Mouse (Mus musculus) MEL-GATA-1-ER (cell line): ENCODE results near the gene Gm20532.
"Not testable (repeated sequence)": the region's sequence is repeated elsewhere in the genome, so short reads cannot be mapped to it uniquely, and the experiment has no call there.

Experiments
- DNase-seq: peaks from one replicate; pipeline ENCODE4 v3.0.0-alpha.2; 2012; ENCODE audit warnings: low read depth; ENCODE audit errors: extremely low read depth

Gene Gm20532

DNA sequence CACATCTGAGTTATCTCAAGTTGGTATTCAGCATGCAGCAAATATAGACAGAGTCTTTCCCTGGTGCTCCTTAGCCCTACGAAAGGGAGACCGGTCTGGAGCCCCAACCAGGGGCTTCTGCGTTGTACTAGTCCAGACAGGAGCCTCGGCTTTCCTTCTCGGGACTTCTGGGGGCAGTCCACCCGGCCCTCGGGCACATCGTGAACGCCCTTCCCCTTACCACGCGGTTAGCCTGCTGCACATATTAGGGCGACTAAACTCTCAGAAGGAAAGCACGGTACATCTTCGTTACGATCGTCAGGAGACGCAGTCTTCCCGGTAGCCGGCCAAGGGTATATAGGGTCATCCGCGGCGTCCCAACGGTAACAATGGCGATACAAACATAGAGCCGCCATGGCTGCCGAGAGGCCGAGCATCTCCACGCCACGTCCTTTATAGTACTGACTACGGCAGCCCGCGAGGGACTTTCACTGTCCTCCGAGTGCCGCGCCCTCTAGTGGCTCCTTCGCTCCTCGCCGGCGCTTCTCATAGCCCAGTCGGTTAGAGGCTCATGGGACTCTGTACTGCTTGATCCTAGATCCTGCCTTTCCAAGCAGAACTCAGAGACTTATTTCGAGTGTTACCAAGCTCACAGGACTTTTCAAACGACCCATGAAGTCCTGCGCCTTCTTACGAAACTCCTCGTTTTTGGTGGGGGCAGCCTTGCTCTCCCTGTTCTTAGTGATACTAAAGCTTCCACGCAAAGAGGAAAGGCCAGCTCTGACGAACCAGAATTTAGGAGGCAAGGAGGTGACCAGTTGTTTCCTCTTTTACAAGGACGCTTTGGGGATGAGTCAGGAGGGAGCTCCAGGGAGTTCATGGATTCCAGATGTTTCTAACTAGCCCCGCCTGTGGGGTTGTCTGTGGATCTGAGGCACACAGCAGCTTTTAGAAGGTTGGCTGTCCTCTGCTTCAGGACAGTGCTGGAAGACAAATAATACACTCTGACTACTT, 53.7 kb downstream of the Gm20532 start:
- DNase-seq: peak; percentile 90

DNA sequence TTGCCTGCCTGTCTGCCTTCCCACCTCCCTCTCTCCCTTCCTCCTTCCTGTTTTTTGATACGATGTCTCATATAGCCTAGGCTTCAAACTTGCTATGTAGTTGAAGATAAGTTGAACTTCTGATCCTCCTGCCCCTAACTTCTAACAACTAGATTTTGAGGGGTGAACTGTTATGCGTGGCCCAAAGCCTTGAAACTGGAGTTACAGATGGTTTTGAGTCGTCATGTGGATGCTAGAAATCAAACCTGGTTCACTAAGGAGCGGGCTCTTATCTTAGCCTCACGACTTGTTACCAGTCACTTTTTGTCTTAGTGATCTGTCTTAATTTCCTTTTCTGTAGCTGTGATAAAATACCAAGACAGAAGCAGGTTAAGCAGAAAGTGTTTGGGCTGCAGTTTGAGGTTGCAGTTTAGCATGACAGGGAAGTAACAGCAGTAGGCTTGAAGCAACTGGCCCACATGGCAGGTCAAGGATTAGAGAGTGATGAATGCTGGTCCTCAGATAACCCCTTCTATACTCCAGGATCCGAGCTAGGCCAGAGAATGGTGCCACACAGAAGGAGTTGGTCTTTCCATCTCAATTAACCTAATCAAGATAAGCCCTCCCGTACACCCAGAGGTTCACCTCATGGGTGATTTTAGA, 54.7 kb downstream of the Gm20532 start:
- peak; percentile 71 for DNase-seq

DNA sequence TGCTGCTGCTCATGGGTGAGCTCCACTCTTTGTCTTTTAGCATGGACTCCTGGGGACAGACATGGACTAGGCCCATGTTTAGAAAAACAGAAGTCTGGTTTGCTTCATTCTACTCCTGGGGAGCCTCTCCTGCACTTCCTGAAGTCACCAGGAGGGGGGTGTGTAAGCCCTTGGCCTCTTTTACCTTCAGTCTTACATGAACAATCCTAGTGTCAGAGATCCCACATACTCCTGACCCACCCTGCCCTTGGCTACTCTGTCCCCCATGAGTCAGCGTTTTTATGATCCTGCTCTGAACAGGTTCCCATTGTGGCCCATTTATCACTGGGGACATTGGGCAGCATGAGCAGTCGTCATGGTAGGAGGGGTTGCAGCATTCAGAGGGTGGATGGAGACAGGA, 57.5 kb downstream of the Gm20532 start:
- DNase-seq: peak; percentile 60

DNA sequence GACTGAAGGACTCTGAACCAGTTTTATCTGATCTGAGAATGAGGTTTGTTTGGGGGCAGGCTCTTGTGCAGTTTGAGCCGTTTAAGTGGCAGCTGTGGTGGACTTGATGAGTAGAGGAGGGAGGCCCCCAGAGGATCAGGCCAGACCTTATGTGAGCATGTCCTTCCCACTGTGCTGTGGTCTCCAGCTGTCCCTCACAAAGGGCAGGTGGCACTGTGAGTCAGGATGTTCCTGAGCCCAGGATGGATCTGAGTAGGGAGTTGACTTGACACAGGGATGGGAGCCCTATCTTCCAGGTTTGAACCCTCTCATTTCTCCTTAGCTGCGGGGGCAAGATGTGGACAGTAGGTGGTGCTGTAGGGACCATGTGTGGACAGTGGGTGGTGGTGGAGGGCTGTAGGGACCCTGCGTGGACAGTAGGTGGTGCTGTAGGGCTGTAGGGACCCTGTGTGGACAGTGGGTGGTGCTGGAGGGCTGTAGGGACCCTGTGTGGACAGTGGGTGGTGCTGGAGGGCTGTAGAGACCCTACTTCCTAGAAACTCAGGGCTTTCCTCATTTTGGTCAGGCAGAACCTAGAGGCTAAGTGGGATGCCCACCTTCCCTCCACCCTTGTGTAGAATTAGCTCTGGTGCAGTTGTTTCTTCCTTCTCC, 60.3 kb downstream of the Gm20532 start:
- peak; percentile 79 for DNase-seq

DNA sequence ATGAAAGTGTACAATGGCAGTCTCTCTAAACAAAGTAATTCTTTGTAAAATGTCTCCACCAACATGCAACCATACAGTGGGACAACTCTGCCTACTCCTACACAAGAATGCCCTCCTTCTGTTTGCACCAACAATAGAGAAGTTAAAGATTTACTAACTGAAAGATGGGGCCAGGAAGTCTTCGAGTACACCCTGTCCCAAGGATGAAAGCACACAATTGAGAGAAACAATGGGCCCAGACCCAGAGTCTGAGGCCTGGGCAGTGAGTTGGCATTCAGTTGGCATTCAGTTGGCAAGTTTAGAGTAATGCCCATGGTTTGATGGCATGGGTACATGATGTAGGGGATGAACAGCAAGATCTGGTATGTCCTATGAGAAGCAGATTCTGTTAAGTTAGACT, 68.2 kb downstream of the Gm20532 start:
- no peak for DNase-seq

DNA sequence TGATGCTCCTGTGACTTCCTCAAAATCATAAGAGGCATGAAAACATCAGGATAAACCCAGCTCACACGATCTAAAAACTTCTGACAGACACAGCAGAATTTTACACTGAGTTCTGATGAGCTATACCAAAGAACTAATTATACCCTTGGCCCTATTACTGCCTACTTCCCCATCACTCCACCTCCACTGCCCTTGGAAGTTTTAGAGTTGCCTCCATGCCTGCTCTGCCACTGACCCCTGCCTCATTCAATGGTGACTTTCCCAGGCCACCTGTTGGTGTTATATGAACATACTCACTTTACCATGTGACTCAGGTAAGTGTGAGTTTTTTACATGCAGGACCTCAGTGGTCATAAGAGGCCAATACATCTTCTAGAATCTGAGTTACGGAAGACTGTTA, 71.0 kb downstream of the Gm20532 start:
- DNase-seq: no peak

DNA sequence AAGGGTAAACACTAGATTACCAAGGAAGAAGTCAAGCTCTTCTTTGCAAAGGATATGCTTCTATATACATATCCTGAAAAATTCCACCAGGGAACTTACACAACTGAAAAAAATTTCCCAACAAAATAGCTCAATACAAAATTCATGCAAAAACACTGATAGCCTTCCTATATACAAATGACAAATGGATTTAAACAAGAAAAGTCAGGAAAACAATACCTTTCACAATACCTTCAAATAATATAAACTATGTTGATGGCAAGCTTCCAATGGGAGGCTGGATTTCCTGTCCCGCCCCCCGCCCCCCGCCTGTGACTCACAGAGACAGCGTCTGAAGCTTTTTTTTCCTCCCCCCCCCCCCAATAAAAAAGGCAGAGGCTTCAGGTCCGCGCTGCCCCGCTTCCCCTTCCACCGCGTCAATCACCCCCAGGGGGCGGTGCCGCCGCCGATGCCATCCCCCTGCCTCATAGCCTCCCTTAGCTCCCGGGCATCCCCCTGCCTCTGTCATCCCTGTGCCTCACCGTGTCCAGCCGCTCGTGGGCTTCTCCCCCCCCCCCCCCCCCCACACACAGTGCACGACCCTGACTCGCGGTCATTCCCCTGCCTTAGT, 74.8 kb downstream of the Gm20532 start:
- no peak for DNase-seq

DNA sequence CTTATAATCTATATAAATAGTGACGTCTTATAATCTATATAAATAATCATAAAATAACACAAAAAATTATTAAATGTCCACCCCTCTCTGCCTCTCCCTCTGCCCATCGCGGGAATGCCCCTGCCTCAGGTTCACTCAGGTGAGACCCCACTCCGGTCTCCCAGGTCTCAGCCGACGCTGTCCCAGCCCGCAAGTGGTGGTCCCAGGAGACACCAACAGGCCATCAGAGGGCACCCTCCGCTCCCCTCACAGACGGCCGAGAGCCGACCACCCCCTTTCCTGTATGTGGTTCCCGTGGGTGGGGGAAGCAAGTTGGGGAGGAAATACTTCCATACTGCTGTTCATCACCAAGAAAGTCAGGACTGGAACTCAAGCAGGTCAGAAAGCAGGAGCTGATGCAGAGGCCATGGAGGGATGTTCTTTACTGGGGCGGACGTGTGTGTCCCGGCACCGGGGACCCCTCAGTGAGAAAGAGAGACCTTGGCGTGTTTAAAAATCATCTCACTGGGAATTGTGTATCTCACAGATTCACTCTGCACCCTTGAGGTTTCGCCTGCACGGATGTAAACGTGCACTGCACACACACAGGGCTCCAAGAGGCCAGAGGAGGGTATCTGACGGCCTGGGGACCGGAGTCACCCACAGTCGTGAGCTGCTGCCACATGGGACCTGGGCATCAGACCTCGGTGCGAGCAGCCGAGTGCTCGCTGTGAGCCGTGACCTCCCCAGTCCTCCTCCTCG, 75.5 kb downstream of the Gm20532 start:
- no peak for DNase-seq

DNA sequence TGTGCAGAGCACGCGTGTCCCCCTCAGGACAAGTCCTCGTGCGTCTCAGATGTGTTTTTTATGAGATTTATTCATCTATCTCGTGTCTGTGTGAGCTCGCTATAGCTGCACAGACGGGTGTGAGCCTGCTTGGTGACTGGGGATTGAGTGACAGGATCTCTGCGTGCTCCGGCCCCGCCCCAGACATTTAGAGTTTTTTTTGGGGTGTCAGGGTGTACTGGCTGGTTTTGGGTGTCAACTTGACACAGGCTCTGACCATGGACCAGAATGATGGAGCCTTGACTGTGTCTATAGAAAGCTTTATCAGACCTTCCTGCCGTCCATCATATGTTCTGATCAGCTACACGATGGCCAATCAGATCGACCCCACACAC, 76.1 kb downstream of the Gm20532 start:
- no peak for DNase-seq

DNA sequence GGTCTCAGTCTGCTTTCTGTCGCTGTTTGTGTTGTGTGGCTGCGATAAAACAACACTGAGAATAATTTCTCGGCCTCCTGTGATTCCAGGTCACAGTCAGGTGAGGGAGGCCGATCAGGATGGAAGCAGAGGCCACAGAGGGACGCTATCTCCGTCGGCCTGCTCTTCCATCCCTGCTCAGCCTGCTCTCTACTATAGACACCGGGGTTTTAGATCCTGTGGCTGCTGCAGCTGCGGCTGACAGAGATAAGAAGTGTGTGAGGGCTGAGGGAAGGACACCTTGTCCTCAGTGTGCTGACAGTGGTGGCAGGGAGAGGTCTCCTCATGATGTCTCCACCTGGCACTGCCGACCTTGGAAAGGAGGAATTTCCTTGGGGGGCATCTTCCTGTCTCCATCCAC, 76.7 kb downstream of the Gm20532 start:
- no peak for DNase-seq

DNA sequence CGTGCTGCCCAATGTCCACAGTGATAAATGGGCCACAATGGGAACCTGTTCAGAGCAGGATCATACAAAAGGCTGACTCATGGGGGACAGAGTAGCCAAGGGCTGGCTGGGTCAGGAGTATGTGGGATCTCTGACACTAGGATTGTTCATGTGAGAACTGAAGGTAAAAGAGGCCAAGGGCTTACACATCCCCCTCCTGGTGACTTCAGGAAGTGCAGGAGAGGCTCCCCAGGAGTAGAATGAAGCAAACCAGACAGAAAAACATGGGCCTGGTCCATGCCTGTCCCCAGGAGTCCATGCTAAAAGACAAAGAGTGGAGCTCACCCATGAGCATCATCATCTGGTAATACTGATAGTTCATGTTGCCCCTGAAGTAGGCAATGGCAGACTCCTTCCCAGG, 77.1 kb downstream of the Gm20532 start:
- not testable (repeated sequence) for DNase-seq

DNA sequence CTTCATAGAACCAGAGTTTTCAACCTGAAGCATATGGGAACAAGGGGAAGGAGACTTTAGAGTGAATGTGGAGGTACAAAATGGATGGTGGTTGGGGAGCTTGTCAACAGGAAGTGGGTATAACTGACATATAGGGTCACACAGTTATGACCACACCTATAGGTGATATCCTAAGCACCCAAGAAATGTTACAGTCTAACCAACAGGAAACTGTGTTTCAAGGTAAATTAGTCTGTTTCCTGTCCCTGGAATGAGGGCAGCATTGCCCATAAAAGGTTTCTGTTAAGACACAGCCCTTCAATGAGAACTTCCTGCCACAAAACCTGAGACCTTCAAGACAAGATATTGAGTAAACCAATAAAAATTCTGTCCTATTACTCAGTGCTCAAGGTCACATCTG, 82.3 kb downstream of the Gm20532 start:
- no peak for DNase-seq

DNA sequence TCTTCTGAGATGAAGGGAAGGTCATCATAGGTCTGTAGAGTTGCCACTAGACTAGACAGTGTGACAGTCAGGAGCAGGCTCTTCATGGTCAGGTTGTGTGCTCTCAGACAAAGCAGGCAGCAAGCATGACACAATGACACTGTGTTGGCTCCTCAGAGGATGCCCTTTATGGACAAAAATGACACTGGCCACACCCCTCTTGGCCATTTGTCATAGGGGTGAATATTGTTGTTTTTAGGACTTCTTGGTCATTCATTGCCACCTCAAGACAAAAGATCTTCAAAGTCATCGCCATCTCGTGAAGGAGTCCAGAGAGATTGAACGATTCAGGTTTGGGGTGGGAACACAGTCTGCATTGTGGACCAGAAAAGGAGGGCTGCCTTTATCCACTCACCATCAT, 84.7 kb downstream of the Gm20532 start, which contains the start of gene Lcn4:
TSS of gene Lcn4 (minus strand) at position 101 of the 400 bp plus-strand sequence.
- DNase-seq: no peak
